Mouse (Mus musculus): ENCODE data around the gene Gpr39. TPM values are rescaled to one million over a fixed set of nuclear protein-coding genes. Genes with fewer than 3 reads are reported as not detected.

Gpr39 gene
- polyA plus RNA-seq, 1 experiment: not detected

DNA sequence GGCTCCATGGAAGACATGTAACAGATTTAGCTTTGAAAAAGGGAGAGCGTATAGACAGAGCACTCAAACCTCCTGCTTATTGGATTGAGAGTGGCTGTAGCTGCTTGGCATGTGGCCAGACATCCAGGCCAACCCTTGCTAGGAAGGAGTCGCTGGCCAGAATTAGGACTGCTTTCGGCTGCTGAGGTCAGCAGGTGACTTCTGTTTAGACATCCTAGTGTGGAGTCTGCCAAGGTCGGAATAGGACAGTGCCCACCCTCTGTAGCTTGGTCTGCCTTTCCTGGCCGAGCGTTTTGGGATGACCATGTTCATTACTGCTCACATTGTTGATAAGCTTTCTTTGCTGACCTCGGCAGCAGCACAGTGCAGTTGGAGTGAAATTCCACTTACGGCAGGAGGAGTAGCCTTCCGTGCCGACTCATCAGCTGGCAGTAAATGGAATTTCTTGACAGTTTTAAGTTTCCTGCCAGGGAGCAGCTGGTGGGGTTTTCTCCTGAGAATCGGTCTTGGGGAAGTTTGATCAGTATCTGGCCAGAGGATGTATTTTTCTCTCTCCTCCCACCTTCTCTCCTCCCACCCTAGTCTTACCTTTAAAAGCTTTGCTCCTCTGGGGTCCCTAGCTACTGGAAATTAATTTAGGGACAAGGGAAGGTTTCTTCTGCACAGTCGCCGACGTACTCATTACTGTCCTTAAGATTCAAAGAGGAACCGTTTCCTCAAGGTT lies 83.3 kb downstream of the Gpr39 start:
- TF ChIP-seq GATA1 (IDR thresholded peaks at IDR 0.05; ENCODE audit: borderline replicate concordance, low read length) (no peak), FLI1 (IDR thresholded peaks at IDR 0.05; ENCODE audit: low read length) (no peak)
- Histone ChIP-seq H3K4me3 (replicated peaks) (no peak overlapping the region), H3K4me1 (no peaks in the 10 kb centered on the region), H3K27me3 (replicated peaks) (no peaks in the 10 kb centered on the region), H3K9me3 (0 out of 2 replicates have a peak, but pooled peaks cover 3% of the 10 kb centered on the region), H3K36me3 (replicated peaks; ENCODE audit: low read length) (no peaks in the 10 kb centered on the region)

- H3K36me3 ChIP-seq (replicated peaks; ENCODE audit: low read length): no peaks in the 10 kb centered on the region
- H3K27me3 ChIP-seq (replicated peaks): no peaks in the 10 kb centered on the region
- no peak overlapping the region for H3K4me3 ChIP-seq (replicated peaks)
- TF ChIP-seq GATA1 (IDR thresholded peaks at IDR 0.05; ENCODE audit: borderline replicate concordance, low read length) (no peak), FLI1 (IDR thresholded peaks at IDR 0.05; ENCODE audit: low read length) (no peak)
- no peaks in the 10 kb centered on the region for H3K4me1 ChIP-seq
- 0 out of 2 replicates have a peak, but pooled peaks cover 3% of the 10 kb centered on the region for H3K9me3 ChIP-seq
Observed at GRCm38 (mm10) chr1:125760696-125761025, 83.9 kb downstream of the Gpr39 start.

GRCm38 (mm10) chr1:125762076-125762475 lies 85.3 kb downstream of the Gpr39 start:
- no peak for TF ChIP-seq FLI1 (IDR thresholded peaks at IDR 0.05; ENCODE audit: low read length)
- TF ChIP-seq GATA1 (IDR thresholded peaks at IDR 0.05; ENCODE audit: borderline replicate concordance, low read length): no peak

DNA sequence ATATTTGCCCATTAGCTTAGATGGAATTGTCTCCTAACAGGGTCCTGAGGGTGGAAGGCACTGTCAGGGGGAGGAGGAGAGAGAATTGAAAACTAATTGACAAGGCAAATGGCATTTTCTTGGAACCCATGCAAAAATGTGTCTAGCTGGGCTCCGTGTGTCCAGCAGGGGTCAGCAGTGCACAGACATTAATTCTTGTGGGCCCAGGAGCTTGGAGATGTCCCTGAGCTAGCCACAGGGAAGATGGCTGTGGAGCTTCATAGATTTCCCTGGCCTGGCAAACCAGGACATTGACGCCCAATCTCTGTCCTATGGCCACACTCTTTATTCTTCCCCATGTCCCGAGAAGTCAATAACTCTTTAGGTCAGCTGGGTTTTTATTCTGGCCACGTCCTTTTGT lies 113.0 kb downstream of the Gpr39 start:
- H3K4me1 ChIP-seq: no peaks in the 10 kb centered on the region
- H3K27me3 ChIP-seq (replicated peaks): no peaks in the 10 kb centered on the region
- TF ChIP-seq GATA1 (IDR thresholded peaks at IDR 0.05; ENCODE audit: borderline replicate concordance, low read length) (no peak), FLI1 (IDR thresholded peaks at IDR 0.05; ENCODE audit: low read length) (no peak)
- H3K36me3 ChIP-seq (replicated peaks; ENCODE audit: low read length): no peaks in the 10 kb centered on the region
- H3K4me3 ChIP-seq (replicated peaks): no peak overlapping the region
- no peaks in the 10 kb centered on the region for H3K9me3 ChIP-seq

More at GRCm38 (mm10) chr1:125762076-125762475, 85.3 kb downstream of the Gpr39 start:
- Histone ChIP-seq H3K27me3 (replicated peaks) (no peaks in the 10 kb centered on the region), H3K9me3 (0 out of 2 replicates have a peak, but pooled peaks cover 3% of the 10 kb centered on the region), H3K4me1 (no peaks in the 10 kb centered on the region), H3K4me3 (replicated peaks) (no peak overlapping the region), H3K36me3 (replicated peaks; ENCODE audit: low read length) (no peaks in the 10 kb centered on the region)

DNA sequence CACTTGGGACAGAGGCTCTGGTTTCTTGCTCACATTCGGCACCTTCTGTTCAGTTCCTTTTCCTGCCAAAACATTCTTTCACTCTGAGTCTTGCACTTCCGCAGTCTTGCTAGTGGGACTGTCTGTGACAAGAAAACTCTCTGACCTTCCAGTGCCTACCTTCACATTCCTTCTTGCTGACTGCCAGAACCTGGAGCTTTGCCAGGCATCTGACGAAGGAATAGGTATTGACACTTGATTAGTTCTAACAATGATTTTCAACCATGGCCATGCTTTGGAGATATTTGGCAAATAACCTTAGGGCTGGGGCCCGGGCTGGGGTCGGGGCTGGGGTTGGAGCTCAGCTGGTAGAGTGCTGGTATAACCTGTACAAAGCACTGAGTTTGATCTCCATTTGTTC lies 123.7 kb downstream of the Gpr39 start:
- no peaks in the 10 kb centered on the region for H3K27me3 ChIP-seq (replicated peaks)
- no peak overlapping the region for H3K4me3 ChIP-seq (replicated peaks)
- no peaks in the 10 kb centered on the region for H3K36me3 ChIP-seq (replicated peaks; ENCODE audit: low read length)
- no peaks in the 10 kb centered on the region for H3K4me1 ChIP-seq
- TF ChIP-seq FLI1 (IDR thresholded peaks at IDR 0.05; ENCODE audit: low read length) (no peak), GATA1 (IDR thresholded peaks at IDR 0.05; ENCODE audit: borderline replicate concordance, low read length) (no peak)
- H3K9me3 ChIP-seq: peaks cover 21% of the 10 kb centered on the region

GRCm38 (mm10) chr1:125808426-125808825 lies 131.6 kb downstream of the Gpr39 start:
- H3K36me3 ChIP-seq (replicated peaks; ENCODE audit: low read length): no peaks in the 10 kb centered on the region
- H3K27me3 ChIP-seq (replicated peaks): no peaks in the 10 kb centered on the region
- H3K9me3 ChIP-seq: peaks cover 12% of the 10 kb centered on the region
- no peaks in the 10 kb centered on the region for H3K4me1 ChIP-seq
- no peak overlapping the region for H3K4me3 ChIP-seq (replicated peaks)
- no peak for TF ChIP-seq FLI1 (IDR thresholded peaks at IDR 0.05; ENCODE audit: low read length)
- no peak for TF ChIP-seq GATA1 (IDR thresholded peaks at IDR 0.05; ENCODE audit: borderline replicate concordance, low read length)

DNA sequence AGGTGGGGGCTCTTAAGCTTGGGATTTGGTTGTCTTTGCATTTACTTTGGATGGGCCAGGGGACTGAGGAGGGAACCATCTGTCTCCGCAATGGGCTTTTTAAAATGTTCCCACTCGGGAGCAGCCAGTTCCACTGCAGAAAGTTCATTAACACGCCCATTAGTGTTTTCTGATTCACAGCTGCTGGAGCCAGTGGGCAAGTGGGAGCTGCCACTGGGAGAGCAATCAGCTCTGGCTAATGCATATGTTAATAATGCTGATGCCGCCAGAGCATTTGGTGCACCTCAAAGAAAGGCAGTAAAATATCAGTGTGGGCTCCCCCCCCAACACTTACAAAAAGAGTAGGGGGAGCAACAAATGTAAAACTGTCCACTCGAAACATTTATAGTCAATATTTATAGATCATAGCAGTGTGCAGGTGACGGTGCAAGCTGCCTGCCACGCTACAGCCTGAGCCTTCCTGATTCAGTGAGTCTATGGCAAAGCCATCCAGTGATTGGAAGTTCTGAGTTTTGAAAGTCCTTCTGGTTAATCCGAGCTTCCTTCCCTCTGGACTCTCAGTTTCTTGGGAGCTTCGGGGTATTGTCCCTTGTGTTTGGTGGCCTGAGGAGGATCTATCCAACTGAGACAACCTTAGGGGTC lies 136.5 kb downstream of the Gpr39 start:
- no peaks in the 10 kb centered on the region for H3K27me3 ChIP-seq (replicated peaks)
- H3K4me3 ChIP-seq (replicated peaks): no peak overlapping the region
- TF ChIP-seq FLI1 (IDR thresholded peaks at IDR 0.05; ENCODE audit: low read length) (no peak), GATA1 (IDR thresholded peaks at IDR 0.05; ENCODE audit: borderline replicate concordance, low read length) (no peak)
- peaks cover 9% of the 10 kb centered on the region for H3K9me3 ChIP-seq
- H3K36me3 ChIP-seq (replicated peaks; ENCODE audit: low read length): no peaks in the 10 kb centered on the region
- H3K4me1 ChIP-seq: no peaks in the 10 kb centered on the region

DNA sequence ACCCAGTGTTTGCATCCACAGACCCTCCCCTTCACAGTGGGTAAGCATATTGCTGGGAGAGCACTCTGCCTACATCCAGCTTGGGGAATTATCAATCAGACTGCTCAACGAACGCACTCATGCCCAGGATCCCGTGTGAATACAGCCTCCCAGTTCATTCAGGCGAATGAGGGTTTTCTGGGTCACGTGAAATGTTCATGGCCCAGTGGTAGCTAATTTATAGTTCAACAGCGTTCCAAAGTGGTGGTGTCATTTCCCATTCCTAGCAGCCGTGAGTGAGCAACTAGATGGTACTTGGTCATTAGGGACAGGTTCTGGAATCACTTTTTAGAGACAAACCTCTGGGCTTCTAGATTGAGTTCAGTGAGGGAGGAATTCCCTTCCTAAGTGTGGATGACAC lies 144.3 kb downstream of the Gpr39 start:
- TF ChIP-seq FLI1 (IDR thresholded peaks at IDR 0.05; ENCODE audit: low read length) (no peak), GATA1 (IDR thresholded peaks at IDR 0.05; ENCODE audit: borderline replicate concordance, low read length) (no peak)
- Histone ChIP-seq H3K4me3 (replicated peaks) (no peak overlapping the region), H3K36me3 (replicated peaks; ENCODE audit: low read length) (no peaks in the 10 kb centered on the region), H3K9me3 (no peaks in the 10 kb centered on the region), H3K4me1 (no peaks in the 10 kb centered on the region), H3K27me3 (replicated peaks) (no peaks in the 10 kb centered on the region)

DNA sequence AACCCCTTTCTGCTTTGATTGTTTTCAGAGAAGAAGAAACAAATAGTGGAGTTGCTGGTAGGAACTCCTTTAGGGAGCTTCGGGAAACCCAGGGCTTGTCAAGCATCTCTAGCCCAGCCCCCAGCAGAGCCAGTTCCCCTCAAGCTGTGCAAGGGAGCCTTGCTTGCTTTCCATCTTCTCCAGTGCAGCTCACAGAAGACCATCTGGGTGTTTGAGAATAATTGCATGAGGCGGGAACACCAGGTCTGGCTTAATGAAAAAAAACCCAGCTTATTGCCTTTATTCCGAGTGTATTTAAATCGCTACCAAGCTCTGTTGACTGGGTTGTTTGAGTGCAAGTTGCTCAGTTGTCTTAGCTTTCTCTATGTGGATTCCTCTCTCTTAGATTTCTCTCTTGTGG lies 146.8 kb downstream of the Gpr39 start:
- no peaks in the 10 kb centered on the region for H3K4me1 ChIP-seq
- peaks cover 10% of the 10 kb centered on the region for H3K9me3 ChIP-seq
- H3K4me3 ChIP-seq (replicated peaks): no peak overlapping the region
- TF ChIP-seq FLI1 (IDR thresholded peaks at IDR 0.05; ENCODE audit: low read length): no peak
- no peak for TF ChIP-seq GATA1 (IDR thresholded peaks at IDR 0.05; ENCODE audit: borderline replicate concordance, low read length)
- H3K36me3 ChIP-seq (replicated peaks; ENCODE audit: low read length): no peaks in the 10 kb centered on the region
- no peaks in the 10 kb centered on the region for H3K27me3 ChIP-seq (replicated peaks)

DNA sequence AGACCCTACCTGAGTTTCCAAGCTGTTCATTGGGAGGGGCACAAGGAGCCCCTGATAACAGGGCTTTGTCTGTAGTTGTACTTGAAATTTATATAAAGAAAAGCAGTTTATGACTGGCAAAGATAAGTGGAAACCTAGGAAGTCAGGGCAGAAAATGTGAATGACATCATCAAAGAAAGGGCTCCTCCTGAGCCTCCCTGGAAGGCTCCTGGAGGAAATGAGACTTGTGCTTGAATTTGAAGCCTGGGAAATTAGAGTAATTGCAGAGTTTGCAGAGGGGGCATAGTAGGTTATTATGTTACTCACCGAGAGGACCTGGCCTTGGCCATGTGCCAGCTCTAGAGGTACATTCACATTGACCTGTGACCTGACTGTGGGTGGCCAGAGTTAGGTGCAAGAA lies 160.7 kb downstream of the Gpr39 start:
- TF ChIP-seq GATA1 (IDR thresholded peaks at IDR 0.05; ENCODE audit: borderline replicate concordance, low read length) (no peak), FLI1 (IDR thresholded peaks at IDR 0.05; ENCODE audit: low read length) (no peak)
- no peak overlapping the region for H3K4me3 ChIP-seq (replicated peaks)
- H3K9me3 ChIP-seq: no peaks in the 10 kb centered on the region
- no peaks in the 10 kb centered on the region for H3K36me3 ChIP-seq (replicated peaks; ENCODE audit: low read length)
- H3K27me3 ChIP-seq (replicated peaks): no peaks in the 10 kb centered on the region
- H3K4me1 ChIP-seq: no peaks in the 10 kb centered on the region

All from megakaryocyte, embryonic 14.5 days (primary cell).